17 mouse cellular contexts compared by ENCODE assay signal in genomic region chr16:85115837-85116236, GRCm38 (mm10). TPM values are rescaled to one million over a fixed set of nuclear protein-coding genes. Genes with fewer than 3 reads are reported as not detected.
A peak's percentile ranks its signal among the peaks of the same experiment; 100 is the strongest.
DNase-seq lines count a peak whose midpoint lies in the region; ATAC-seq and TF ChIP-seq lines count a peak whose summit lies in the region.
"Had no signal": no experiment of that assay in that cellular context is flagged by ENCODE, and none has a peak within 500 bp of the region (broad histone marks: within the 10 kb centered on the region; RNA-seq: fewer than 3 reads in every experiment).

No protein-coding gene starts in this region.

- no peak overlapping the region for H3K4me3 ChIP-seq in hindbrain, embryonic 16.5 days (ENCODE audit: low read length)
- H3K4me3 ChIP-seq in hindbrain, embryonic 11.5 days (ENCODE audit: low read depth, low read length), result no peak overlapping the region
- no peak overlapping the region for H3K4me3 ChIP-seq in midbrain, postnatal 0 days (ENCODE audit: low read depth, low read length)
- H3K4me3 ChIP-seq in midbrain, embryonic 16.5 days (ENCODE audit: low read depth, low read length), result no peak overlapping the region
- H3K4me3 ChIP-seq in macrophage (ENCODE audit: inconsistent target), result no peak overlapping the region
- H3K4me3 ChIP-seq: embryonic facial prominence, embryonic 13.5 days; forebrain, embryonic 12.5 days; gastrocnemius, adult 2 months; megakaryocyte, embryonic 14.5 days; neural tube, embryonic 15.5 days had no signal

- TF ChIP-seq CTCF in midbrain, postnatal 0 days (IDR thresholded peaks at IDR 0.05), result no peak

- peaks cover 10% of the 10 kb centered on the region; the same call in 1 of the 2 replicates for H3K36me3 ChIP-seq in hindbrain, embryonic 16.5 days (ENCODE audit: control insufficient read depth, insufficient read depth, low read length)
- no peaks in the 10 kb centered on the region for H3K36me3 ChIP-seq in hindbrain, embryonic 11.5 days (ENCODE audit: control insufficient read depth, insufficient read depth, low read length)
- peaks cover 3% of the 10 kb centered on the region; the same call in 1 of the 2 replicates for H3K36me3 ChIP-seq in midbrain, postnatal 0 days (ENCODE audit: insufficient read depth, low read length)
- H3K36me3 ChIP-seq in midbrain, embryonic 16.5 days (ENCODE audit: control insufficient read depth, insufficient read depth, low read length), result peaks cover 2% of the 10 kb centered on the region; the same call in 1 of the 2 replicates
- peaks cover 11% of the 10 kb centered on the region; the same call in 1 of the 2 replicates for H3K36me3 ChIP-seq in macrophage (ENCODE audit: inconsistent target)

- H3K9me3 ChIP-seq in hindbrain, embryonic 16.5 days (ENCODE audit: control insufficient read depth, low read length), result no peaks in the 10 kb centered on the region
- H3K9me3 ChIP-seq in hindbrain, embryonic 11.5 days (ENCODE audit: control insufficient read depth, low read length), result no peaks in the 10 kb centered on the region
- H3K9me3 ChIP-seq in midbrain, postnatal 0 days (ENCODE audit: low read length), result no peaks in the 10 kb centered on the region
- no peaks in the 10 kb centered on the region for H3K9me3 ChIP-seq in midbrain, embryonic 16.5 days (replicated peaks; ENCODE audit: control insufficient read depth, low read length, poor library complexity, severe bottlenecking)
- H3K9me3 ChIP-seq: embryonic facial prominence, embryonic 13.5 days; forebrain, embryonic 12.5 days; neural tube, embryonic 15.5 days had no signal

- peak; percentile 45 for DNase-seq in cerebellum, adult 9-11 months
- no peak for DNase-seq in cerebellum, adult 11-12 months
- no peak for DNase-seq in hindbrain, embryonic 11.5 days (ENCODE audit: low spot score)
- peak; percentile 46 for DNase-seq in midbrain, postnatal 0 days (ENCODE audit: low spot score)
- no peak for DNase-seq in urinary bladder, postnatal 25 days (ENCODE audit: low spot score)
- DNase-seq: adrenal gland, postnatal 25 days; gastrocnemius, adult 2 months; heart, adult 18-20 months; lung, adult 2 months; thymus, postnatal 4 days had no signal

- ATAC-seq in hindbrain, embryonic 16.5 days, result peak; percentile 79
- ATAC-seq in hindbrain, embryonic 11.5 days (ENCODE audit: low FRiP score), result no peak
- 0 out of 2 replicates have a peak, but pooled peaks have one; percentile 34 for ATAC-seq in midbrain, postnatal 0 days (ENCODE audit: low FRiP score)
- no peak for ATAC-seq in midbrain, embryonic 16.5 days

- no peaks in the 10 kb centered on the region for H3K27me3 ChIP-seq in hindbrain, embryonic 16.5 days (replicated peaks; ENCODE audit: control insufficient read depth, insufficient read depth, low read length)
- H3K27me3 ChIP-seq in hindbrain, embryonic 11.5 days (ENCODE audit: control insufficient read depth, insufficient read depth, low read length), result no peaks in the 10 kb centered on the region
- H3K27me3 ChIP-seq in midbrain, postnatal 0 days (ENCODE audit: insufficient read depth, low read length), result no peaks in the 10 kb centered on the region
- H3K27me3 ChIP-seq in midbrain, embryonic 16.5 days (ENCODE audit: control insufficient read depth, insufficient read depth, low read depth, low read length), result no peaks in the 10 kb centered on the region
- H3K27me3 ChIP-seq: embryonic facial prominence, embryonic 13.5 days; forebrain, embryonic 12.5 days; megakaryocyte, embryonic 14.5 days; neural tube, embryonic 15.5 days had no signal

- H3K27ac ChIP-seq in hindbrain, embryonic 16.5 days (ENCODE audit: low read depth, low read length), result no peak overlapping the region
- H3K27ac ChIP-seq in hindbrain, embryonic 11.5 days (ENCODE audit: low read depth, low read length), result no peak overlapping the region
- H3K27ac ChIP-seq in midbrain, postnatal 0 days (ENCODE audit: low read depth, low read length), result no peak overlapping the region
- H3K27ac ChIP-seq in midbrain, embryonic 16.5 days (ENCODE audit: low read length), result no peak overlapping the region
- peak overlapping the region; percentile 10; the same call in 1 of the 2 replicates for H3K27ac ChIP-seq in macrophage
- H3K27ac ChIP-seq: embryonic facial prominence, embryonic 13.5 days; forebrain, embryonic 12.5 days; gastrocnemius, adult 2 months; neural tube, embryonic 15.5 days had no signal

- peaks cover 87% of the 10 kb centered on the region for H3K79me2 ChIP-seq in macrophage (ENCODE audit: inconsistent target)

- no peak overlapping the region for H3K9ac ChIP-seq in hindbrain, embryonic 16.5 days (ENCODE audit: low read depth, low read length)
- no peak overlapping the region for H3K9ac ChIP-seq in hindbrain, embryonic 11.5 days (ENCODE audit: low read depth, low read length)
- H3K9ac ChIP-seq in midbrain, postnatal 0 days (replicated peaks; ENCODE audit: low read length, poor library complexity, severe bottlenecking), result no peak overlapping the region
- no peak overlapping the region for H3K9ac ChIP-seq in midbrain, embryonic 16.5 days (ENCODE audit: low read depth, low read length)
- H3K9ac ChIP-seq: embryonic facial prominence, embryonic 13.5 days; forebrain, embryonic 12.5 days; neural tube, embryonic 15.5 days had no signal

- H3K4me2 ChIP-seq in hindbrain, embryonic 16.5 days (ENCODE audit: low read length), result no peak overlapping the region
- no peak overlapping the region for H3K4me2 ChIP-seq in hindbrain, embryonic 11.5 days (replicated peaks; ENCODE audit: low read depth, low read length)
- H3K4me2 ChIP-seq in midbrain, postnatal 0 days (ENCODE audit: low read depth, low read length, poor library complexity, severe bottlenecking), result no peak overlapping the region
- no peak overlapping the region for H3K4me2 ChIP-seq in midbrain, embryonic 16.5 days (ENCODE audit: low read length)
- H3K4me2 ChIP-seq: embryonic facial prominence, embryonic 13.5 days; forebrain, embryonic 12.5 days; neural tube, embryonic 15.5 days had no signal

- H3K4me1 ChIP-seq in hindbrain, embryonic 16.5 days (ENCODE audit: control insufficient read depth, insufficient read depth, low read depth, low read length), result peaks cover 2% of the 10 kb centered on the region
- H3K4me1 ChIP-seq in hindbrain, embryonic 11.5 days (replicated peaks; ENCODE audit: control insufficient read depth, insufficient read depth, low read length), result no peaks in the 10 kb centered on the region
- peaks cover 2% of the 10 kb centered on the region for H3K4me1 ChIP-seq in midbrain, postnatal 0 days (ENCODE audit: insufficient read depth, low read length)
- peaks cover 4% of the 10 kb centered on the region for H3K4me1 ChIP-seq in midbrain, embryonic 16.5 days (ENCODE audit: control insufficient read depth, insufficient read depth, low read length)
- H3K4me1 ChIP-seq: megakaryocyte, embryonic 14.5 days had no signal

- 79% methylated on average over 5 of the region's 5 CpGs for WGBS in hindbrain, embryonic 16.5 days
- 92% methylated on average over 5 of the region's 5 CpGs for WGBS in hindbrain, embryonic 11.5 days
- 83% methylated on average over 5 of the region's 5 CpGs for WGBS in midbrain, postnatal 0 days
- 94% methylated on average over 5 of the region's 5 CpGs for WGBS in midbrain, embryonic 16.5 days
- WGBS in macrophage (ENCODE audit: missing documents), result 100% methylated on average over 4 of the region's 5 CpGs

RNA-seq across cellular contexts. Expression of gene App, which starts 57.7 kb away (rescaled TPM):
- polyA plus RNA-seq in hindbrain, embryonic 16.5 days (2015; fragmentation: Nextera tagmentation; extraction: Ambion mirVana), result 482 and 521 TPM in 2 replicates
- 184 and 203 TPM in 2 replicates for polyA plus RNA-seq in hindbrain, embryonic 11.5 days (2014; fragmentation: Nextera tagmentation; extraction: Ambion mirVana)
- 597 and 628 TPM in 2 replicates for total RNA-seq in midbrain, postnatal 0 days (2014; rRNA removed)
- 511 and 515 TPM in 2 replicates for polyA plus RNA-seq in midbrain, postnatal 0 days (2015; fragmentation: Nextera tagmentation; extraction: Ambion mirVana)
- 436 and 470 TPM in 2 replicates for polyA plus RNA-seq in midbrain, embryonic 16.5 days (2015; fragmentation: Nextera tagmentation; extraction: Ambion mirVana)
- 1,000 to 10,000 TPM in 1 of 26 experiments, 100 to 1,000 TPM in 25; 132 to 1,211 (median 191) TPM for total RNA-seq in macrophage (2018; cell fraction: chromatin; rRNA removed)
- total RNA-seq in macrophage (2018; cell fraction: cytosol; rRNA removed), result 100 to 1,000 TPM; 297 to 558 (median 409) TPM
- 100 to 1,000 TPM; 477 to 981 (median 771) TPM for total RNA-seq in macrophage (2018; cell fraction: nucleus; rRNA removed)
- 391 to 669 TPM (median 546 TPM) in 3 replicates for polyA plus RNA-seq in macrophage (2018)

Comparison
In these comparisons a context has a peak if more than half of its experiments do, and no peak if none do; other contexts are left out.
1. DNase-seq: peak in cerebellum, adult 9-11 months (single experiment) and midbrain, postnatal 0 days (single experiment); none in cerebellum, adult 11-12 months (single experiment), hindbrain, embryonic 11.5 days (single experiment) and urinary bladder, postnatal 25 days (single experiment).
2. ATAC-seq: peak in hindbrain, embryonic 16.5 days (single experiment) and midbrain, postnatal 0 days (single experiment); none in hindbrain, embryonic 11.5 days (single experiment) and midbrain, embryonic 16.5 days (single experiment).